Mouse (Mus musculus): Measurements from ENCODE around the gene Ubiad1.

DNA sequence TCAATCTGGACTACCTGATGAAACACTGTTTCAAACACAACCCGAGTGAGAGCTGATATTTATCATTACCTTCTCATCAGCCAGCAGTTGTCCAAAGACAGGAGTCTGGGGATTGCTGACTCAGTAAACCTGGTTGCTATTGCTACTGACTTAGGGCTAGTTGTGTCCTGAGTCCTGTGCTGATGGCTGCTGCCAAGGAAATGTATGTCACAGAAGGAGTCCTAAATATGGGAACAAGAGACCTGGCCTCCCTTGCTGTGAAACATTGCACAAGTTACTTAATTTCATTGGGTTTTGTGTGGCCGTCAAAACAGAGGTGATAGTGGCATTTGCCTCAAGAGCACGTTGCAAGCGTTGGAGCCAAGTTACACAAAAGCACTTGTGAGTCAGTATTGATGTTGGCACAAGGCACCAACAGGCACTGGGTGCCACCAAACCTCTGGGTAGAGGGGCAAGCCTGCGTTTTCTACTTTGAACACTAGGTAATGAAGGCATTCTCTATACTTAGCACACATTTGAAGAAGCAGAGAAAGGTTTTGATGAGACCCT lies 11.0 kb upstream of the Ubiad1 start:
- no peak for TF ChIP-seq GATA1 (IDR thresholded peaks at IDR 0.05; ENCODE audit: borderline replicate concordance, low read length)
- no peak for TF ChIP-seq FLI1 (IDR thresholded peaks at IDR 0.05; ENCODE audit: low read length)
